Mouse (Mus musculus): ENCODE data around the gene Fryl. TPM values are rescaled to one million over a fixed set of nuclear protein-coding genes. Genes with fewer than 3 reads are reported as not detected.

The Fryl gene
- polyA plus RNA-seq, 1 experiment from 2014 or later = 40.0 TPM

- Histone ChIP-seq H3K9ac (ENCODE audit: low read depth, low read length) (no peak overlapping the region), H3K9me3 (replicated peaks; ENCODE audit: control insufficient read depth, low read length, poor library complexity, severe bottlenecking) (no peaks in the 10 kb centered on the region), H3K4me3 (ENCODE audit: low read depth, low read length) (no peak overlapping the region), H3K27me3 (ENCODE audit: control insufficient read depth, insufficient read depth, low read depth, low read length) (no peaks in the 10 kb centered on the region), H3K4me1 (ENCODE audit: control insufficient read depth, insufficient read depth, low read length) (no peaks in the 10 kb centered on the region), H3K27ac (ENCODE audit: low read length) (no peak overlapping the region), H3K4me2 (ENCODE audit: low read length) (no peak overlapping the region), H3K36me3 (ENCODE audit: control insufficient read depth, insufficient read depth, low read length) (no peaks in the 10 kb centered on the region)
- WGBS = 80% methylated on average over 11 of the region's 11 CpGs
- no peak for ATAC-seq
These were observed 12.3 kb upstream of the Fryl start for GRCm38 (mm10) chr5:73268636-73269213.

- no peak overlapping the region for H3K4me2 ChIP-seq (ENCODE audit: low read length)
- H3K9ac ChIP-seq (ENCODE audit: low read depth, low read length) = no peak overlapping the region
- no peak overlapping the region for H3K4me3 ChIP-seq (ENCODE audit: low read depth, low read length)
- no peaks in the 10 kb centered on the region for H3K27me3 ChIP-seq (ENCODE audit: control insufficient read depth, insufficient read depth, low read depth, low read length)
- 79% methylated on average over 5 of the region's 5 CpGs for WGBS
- H3K4me1 ChIP-seq (ENCODE audit: control insufficient read depth, insufficient read depth, low read length) = no peaks in the 10 kb centered on the region
- no peak overlapping the region for H3K27ac ChIP-seq (ENCODE audit: low read length)
- no peaks in the 10 kb centered on the region for H3K9me3 ChIP-seq (replicated peaks; ENCODE audit: control insufficient read depth, low read length, poor library complexity, severe bottlenecking)
- H3K36me3 ChIP-seq (ENCODE audit: control insufficient read depth, insufficient read depth, low read length) = no peaks in the 10 kb centered on the region
- no peak for ATAC-seq
These were observed 9.0 kb upstream of the Fryl start for GRCm38 (mm10) chr5:73265460-73265859.

GRCm38 (mm10) chr5:73264122-73264521 lies 7.7 kb upstream of the Fryl start:
- no peaks in the 10 kb centered on the region for H3K36me3 ChIP-seq (ENCODE audit: control insufficient read depth, insufficient read depth, low read length)
- ATAC-seq = no peak
- H3K4me3 ChIP-seq (ENCODE audit: low read depth, low read length) = no peak overlapping the region
- no peak overlapping the region for H3K9ac ChIP-seq (ENCODE audit: low read depth, low read length)
- no peaks in the 10 kb centered on the region for H3K9me3 ChIP-seq (replicated peaks; ENCODE audit: control insufficient read depth, low read length, poor library complexity, severe bottlenecking)
- H3K27ac ChIP-seq (ENCODE audit: low read length) = no peak overlapping the region
- 72% methylated on average over 3 of the region's 5 CpGs for WGBS
- no peaks in the 10 kb centered on the region for H3K27me3 ChIP-seq (ENCODE audit: control insufficient read depth, insufficient read depth, low read depth, low read length)
- no peaks in the 10 kb centered on the region for H3K4me1 ChIP-seq (ENCODE audit: control insufficient read depth, insufficient read depth, low read length)
- no peak overlapping the region for H3K4me2 ChIP-seq (ENCODE audit: low read length)

GRCm38 (mm10) chr5:73257723-73258122 lies 1.3 kb upstream of the Fryl start:
- no peak overlapping the region for H3K27ac ChIP-seq (ENCODE audit: low read length)
- no peaks in the 10 kb centered on the region for H3K27me3 ChIP-seq (ENCODE audit: control insufficient read depth, insufficient read depth, low read depth, low read length)
- no peak overlapping the region for H3K4me3 ChIP-seq (ENCODE audit: low read depth, low read length)

GRCm38 (mm10) chr5:73257096-73257495 lies 677 bp upstream of the Fryl start:
- WGBS = 3% methylated on average over 11 of the region's 11 CpGs
- Histone ChIP-seq H3K36me3 (ENCODE audit: control insufficient read depth, insufficient read depth, low read length) (no peaks in the 10 kb centered on the region), H3K4me3 (ENCODE audit: low read depth, low read length) (peak overlapping the region; percentile 88), H3K9ac (ENCODE audit: low read depth, low read length) (peak overlapping the region; percentile 13; the same call in 1 of the 2 replicates), H3K4me1 (ENCODE audit: control insufficient read depth, insufficient read depth, low read length) (peaks cover 19% of the 10 kb centered on the region), H3K27me3 (ENCODE audit: control insufficient read depth, insufficient read depth, low read depth, low read length) (no peaks in the 10 kb centered on the region), H3K9me3 (replicated peaks; ENCODE audit: control insufficient read depth, low read length, poor library complexity, severe bottlenecking) (no peaks in the 10 kb centered on the region), H3K4me2 (ENCODE audit: low read length) (peak overlapping the region; percentile 68), H3K27ac (ENCODE audit: low read length) (peak overlapping the region; percentile 60)
- ATAC-seq = peak; percentile 8; the same call in 1 of the 2 replicates

More at GRCm38 (mm10) chr5:73257723-73258122, 1.3 kb upstream of the Fryl start:
- no peak overlapping the region for H3K9ac ChIP-seq (ENCODE audit: low read depth, low read length)
- H3K4me1 ChIP-seq (ENCODE audit: control insufficient read depth, insufficient read depth, low read length) = peaks cover 19% of the 10 kb centered on the region
- no peaks in the 10 kb centered on the region for H3K9me3 ChIP-seq (replicated peaks; ENCODE audit: control insufficient read depth, low read length, poor library complexity, severe bottlenecking)
- H3K36me3 ChIP-seq (ENCODE audit: control insufficient read depth, insufficient read depth, low read length) = no peaks in the 10 kb centered on the region
- WGBS = 56% methylated on average over 8 of the region's 8 CpGs
- no peak overlapping the region; the same call in 1 of the 2 replicates for H3K4me2 ChIP-seq (ENCODE audit: low read length)
- no peak for ATAC-seq

GRCm38 (mm10) chr5:73255321-73256251 lies 833 bp downstream of the Fryl start:
- H3K4me3 ChIP-seq (ENCODE audit: low read depth, low read length) = peak overlapping the region; percentile 88
- peak overlapping the region; percentile 90 for H3K9ac ChIP-seq (ENCODE audit: low read depth, low read length)
- H3K27me3 ChIP-seq (ENCODE audit: control insufficient read depth, insufficient read depth, low read depth, low read length) = no peaks in the 10 kb centered on the region
- H3K36me3 ChIP-seq (ENCODE audit: control insufficient read depth, insufficient read depth, low read length) = no peaks in the 10 kb centered on the region
- under 1% methylated on average over 88 of the region's 129 CpGs for WGBS
- H3K9me3 ChIP-seq (replicated peaks; ENCODE audit: control insufficient read depth, low read length, poor library complexity, severe bottlenecking) = no peaks in the 10 kb centered on the region
- ATAC-seq = peak; percentile 76
- peaks cover 19% of the 10 kb centered on the region for H3K4me1 ChIP-seq (ENCODE audit: control insufficient read depth, insufficient read depth, low read length)
- peak overlapping the region; percentile 60 for H3K4me2 ChIP-seq (ENCODE audit: low read length)
- peak overlapping the region; percentile 95 for H3K27ac ChIP-seq (ENCODE audit: low read length)

GRCm38 (mm10) chr5:73254660-73255059 lies 1.8 kb downstream of the Fryl start:
- Histone ChIP-seq H3K9me3 (replicated peaks; ENCODE audit: control insufficient read depth, low read length, poor library complexity, severe bottlenecking) (no peaks in the 10 kb centered on the region), H3K4me2 (ENCODE audit: low read length) (peak overlapping the region; percentile 60), H3K4me1 (ENCODE audit: control insufficient read depth, insufficient read depth, low read length) (peaks cover 19% of the 10 kb centered on the region), H3K4me3 (ENCODE audit: low read depth, low read length) (peak overlapping the region; percentile 88), H3K27ac (ENCODE audit: low read length) (no peak overlapping the region), H3K27me3 (ENCODE audit: control insufficient read depth, insufficient read depth, low read depth, low read length) (no peaks in the 10 kb centered on the region), H3K9ac (ENCODE audit: low read depth, low read length) (peak overlapping the region; percentile 90), H3K36me3 (ENCODE audit: control insufficient read depth, insufficient read depth, low read length) (no peaks in the 10 kb centered on the region)
- 34% methylated on average over 5 of the region's 5 CpGs for WGBS
- ATAC-seq = no peak

- Histone ChIP-seq H3K27ac (ENCODE audit: low read length) (no peak overlapping the region), H3K36me3 (ENCODE audit: control insufficient read depth, insufficient read depth, low read length) (no peaks in the 10 kb centered on the region), H3K4me2 (ENCODE audit: low read length) (no peak overlapping the region), H3K9me3 (replicated peaks; ENCODE audit: control insufficient read depth, low read length, poor library complexity, severe bottlenecking) (no peaks in the 10 kb centered on the region), H3K4me1 (ENCODE audit: control insufficient read depth, insufficient read depth, low read length) (peaks cover 19% of the 10 kb centered on the region), H3K9ac (ENCODE audit: low read depth, low read length) (no peak overlapping the region), H3K27me3 (ENCODE audit: control insufficient read depth, insufficient read depth, low read depth, low read length) (no peaks in the 10 kb centered on the region), H3K4me3 (ENCODE audit: low read depth, low read length) (no peak overlapping the region)
- no peak for ATAC-seq
These were observed 3.7 kb downstream of the Fryl start for GRCm38 (mm10) chr5:73252739-73253138.

- H3K4me1 ChIP-seq (ENCODE audit: control insufficient read depth, insufficient read depth, low read length) = peaks cover 17% of the 10 kb centered on the region
- no peak for ATAC-seq
- no peaks in the 10 kb centered on the region for H3K9me3 ChIP-seq (replicated peaks; ENCODE audit: control insufficient read depth, low read length, poor library complexity, severe bottlenecking)
- H3K4me2 ChIP-seq (ENCODE audit: low read length) = no peak overlapping the region
- no peak overlapping the region for H3K27ac ChIP-seq (ENCODE audit: low read length)
- 95% methylated on average over 4 of the region's 4 CpGs for WGBS
- no peaks in the 10 kb centered on the region for H3K36me3 ChIP-seq (ENCODE audit: control insufficient read depth, insufficient read depth, low read length)
- no peak overlapping the region for H3K4me3 ChIP-seq (ENCODE audit: low read depth, low read length)
- no peaks in the 10 kb centered on the region for H3K27me3 ChIP-seq (ENCODE audit: control insufficient read depth, insufficient read depth, low read depth, low read length)
- no peak overlapping the region for H3K9ac ChIP-seq (ENCODE audit: low read depth, low read length)
These were observed 7.1 kb downstream of the Fryl start for GRCm38 (mm10) chr5:73249341-73249740.

Measured in midbrain, embryonic 16.5 days (tissue).